Mouse (Mus musculus) neural tube, embryonic 15.5 days (tissue): Measurements from ENCODE around the gene Secisbp2l. TPM values are rescaled to one million over a fixed set of nuclear protein-coding genes. Genes with fewer than 3 reads are reported as not detected.

Source experiments
- ATAC-seq: fragments of 200-750 bp; cut with Nextera tagmentation; 2 replicates; pipeline ENCODE4 v1.8.0; 2017; ENCODE audit warnings: mild to moderate bottlenecking, moderate TSS enrichment, moderate library complexity; ENCODE audit not compliant: low FRiP score
- H3K27ac ChIP-seq: fragments of 300-500 bp; sonication (generic); replicated peaks from 2 replicates; pipeline ENCODE4 v1.5.1; 2015; ENCODE audit warnings: mild to moderate bottlenecking, inconsistent platforms
- H3K27me3 ChIP-seq: fragments of 300-500 bp; sonication (generic); replicated peaks from 2 replicates; pipeline ENCODE4 v1.6.1; 2015; ENCODE audit warnings: inconsistent platforms
- H3K36me3 ChIP-seq: fragments of 300-500 bp; sonication (generic); 2 replicates; pipeline ENCODE4 v1.6.1; 2015; ENCODE audit warnings: inconsistent platforms
- H3K4me1 ChIP-seq: fragments of 300-500 bp; sonication (generic); 2 replicates; pipeline ENCODE4 v1.6.1; 2015; ENCODE audit warnings: inconsistent platforms
- H3K4me2 ChIP-seq: fragments of 300-500 bp; sonication (generic); 2 replicates; pipeline ENCODE4 v1.6.1; 2015; ENCODE audit warnings: inconsistent platforms, mild to moderate bottlenecking, moderate library complexity
- H3K4me3 ChIP-seq: fragments of 300-500 bp; sonication (generic); replicated peaks from 2 replicates; pipeline ENCODE4 v1.5.1; 2015; ENCODE audit warnings: mild to moderate bottlenecking, inconsistent platforms
- H3K9ac ChIP-seq: fragments of 300-500 bp; sonication (generic); replicated peaks from 2 replicates; pipeline ENCODE4 v1.6.1; 2015; ENCODE audit warnings: mild to moderate bottlenecking, inconsistent platforms
- H3K9me3 ChIP-seq: fragments of 300-500 bp; sonication (generic); replicated peaks from 2 replicates; pipeline ENCODE4 v1.6.1; 2016; ENCODE audit warnings: inconsistent platforms
- WGBS: fragments of 180-500 bp; shearing (Covaris S2); methylation state at CpG from one replicate; pipeline ENCODE4 v1.1.7; 2015; ENCODE audit warnings: mixed read lengths; 5-methylcytosine and 5-hydroxymethylcytosine counted together
- polyA plus RNA-seq: library from polyadenylated mRNA; unstranded; fragments of >200 nt; fragmentation: Nextera tagmentation; extraction: Ambion mirVana; gene quantifications from 2 replicates; pipeline ENCODE4 v1.2.1, GENCODE M21; 2015

Secisbp2l gene
- polyA plus RNA-seq, 1 experiment from 2014 or later = 26.1 TPM

DNA sequence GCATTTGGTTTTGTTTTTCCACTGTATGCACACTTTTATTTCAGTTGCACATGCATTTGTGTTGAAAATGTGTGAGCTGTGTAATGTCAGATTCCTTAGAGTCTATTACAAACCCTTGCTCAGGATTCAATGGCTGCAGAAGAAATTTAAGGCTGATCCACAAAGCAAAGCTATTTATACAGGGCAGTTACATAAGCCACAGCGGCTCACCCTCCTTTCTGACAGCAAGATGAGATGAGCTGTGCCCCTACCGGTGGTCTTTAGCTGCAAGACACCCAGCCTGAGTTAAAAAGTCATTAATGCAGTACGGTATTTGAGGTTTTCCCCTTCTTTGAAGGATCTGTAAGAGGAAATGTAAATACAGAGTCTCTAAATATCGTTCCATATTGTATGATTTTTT, 1.2 kb upstream of the Secisbp2l start:
- Histone ChIP-seq H3K9ac (no peak overlapping the region), H3K4me1 (peaks cover 30% of the 10 kb centered on the region), H3K4me3 (no peak overlapping the region), H3K27ac (no peak overlapping the region), H3K36me3 (no peaks in the 10 kb centered on the region), H3K27me3 (no peaks in the 10 kb centered on the region), H3K4me2 (no peak overlapping the region), H3K9me3 (no peaks in the 10 kb centered on the region)
- ATAC-seq = no peak
- 61% methylated on average over 4 of the region's 4 CpGs for WGBS

DNA sequence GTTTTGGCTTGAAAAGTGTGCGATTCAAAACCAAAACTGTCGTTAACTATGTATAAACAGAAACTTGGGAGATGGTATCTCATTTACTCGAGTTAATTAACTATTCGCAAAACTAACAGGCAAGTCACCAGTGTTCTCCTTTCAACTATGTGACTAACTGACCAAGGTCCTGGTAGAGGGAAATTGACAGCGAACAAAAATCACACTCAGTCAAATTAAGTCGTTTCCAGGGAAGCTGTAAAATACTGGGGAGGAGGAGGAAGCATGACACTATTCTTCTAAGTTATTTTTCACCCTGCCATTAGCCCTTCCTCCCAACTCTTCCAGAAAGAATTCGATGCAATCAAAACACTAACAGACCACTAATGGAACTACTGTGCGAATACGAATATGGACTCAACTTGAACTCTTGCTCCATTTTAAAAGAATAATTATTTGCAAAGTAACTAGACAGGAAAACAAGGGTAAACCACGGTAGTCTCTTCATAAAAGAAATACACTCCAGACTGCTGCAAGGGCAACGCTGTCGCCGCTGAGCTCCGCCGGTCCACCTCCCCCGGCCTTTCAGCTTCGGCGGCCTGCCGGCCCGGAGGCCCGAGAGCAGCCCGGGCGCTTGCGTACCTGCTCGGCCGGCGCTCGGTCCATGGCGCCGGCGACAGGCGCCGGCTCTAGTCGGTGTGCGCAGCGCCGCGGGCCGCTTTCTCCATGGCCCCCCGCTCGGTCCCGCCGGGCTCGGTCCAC, 522 bp downstream of the Secisbp2l start:
- H3K4me3 ChIP-seq = peak overlapping the region; percentile 90
- no peaks in the 10 kb centered on the region for H3K9me3 ChIP-seq
- peaks cover 30% of the 10 kb centered on the region for H3K4me1 ChIP-seq
- peak overlapping the region; percentile 67 for H3K4me2 ChIP-seq
- H3K9ac ChIP-seq = peak overlapping the region; percentile 86
- peak overlapping the region; percentile 83 for H3K27ac ChIP-seq
- no peaks in the 10 kb centered on the region for H3K36me3 ChIP-seq
- 4% methylated on average over 42 of the region's 44 CpGs for WGBS
- H3K27me3 ChIP-seq = no peaks in the 10 kb centered on the region
- 0 out of 2 replicates have a peak, but pooled peaks have one; percentile 5 for ATAC-seq

DNA sequence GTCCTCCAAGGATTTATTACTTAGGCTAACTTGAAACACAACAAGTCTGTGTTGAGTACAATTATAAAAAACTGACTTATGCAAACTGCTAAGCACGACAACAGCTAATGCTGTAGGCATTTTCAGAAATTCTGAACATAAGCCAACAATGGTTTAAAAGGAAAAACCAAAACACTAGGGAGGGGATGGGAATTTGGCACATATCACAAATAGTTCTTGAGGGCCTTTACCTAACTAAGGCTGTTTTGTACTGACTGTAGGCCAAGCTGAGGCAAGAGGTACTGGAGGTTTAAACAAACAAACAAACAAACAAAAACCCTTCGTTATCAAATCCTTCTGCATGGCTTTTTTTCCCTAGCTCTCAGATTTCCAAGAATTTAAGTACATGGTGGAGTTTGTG, 1.7 kb downstream of the Secisbp2l start:
- H3K9ac ChIP-seq = no peak overlapping the region
- peak overlapping the region; percentile 90; the same call in 1 of the 2 replicates for H3K4me3 ChIP-seq
- no peaks in the 10 kb centered on the region for H3K36me3 ChIP-seq
- WGBS = 77% methylated on average over 2 of the region's 2 CpGs
- no peak overlapping the region for H3K27ac ChIP-seq
- H3K27me3 ChIP-seq = no peaks in the 10 kb centered on the region
- peaks cover 30% of the 10 kb centered on the region for H3K4me1 ChIP-seq
- no peak for ATAC-seq
- H3K4me2 ChIP-seq = peak overlapping the region; percentile 67
- no peaks in the 10 kb centered on the region for H3K9me3 ChIP-seq

DNA sequence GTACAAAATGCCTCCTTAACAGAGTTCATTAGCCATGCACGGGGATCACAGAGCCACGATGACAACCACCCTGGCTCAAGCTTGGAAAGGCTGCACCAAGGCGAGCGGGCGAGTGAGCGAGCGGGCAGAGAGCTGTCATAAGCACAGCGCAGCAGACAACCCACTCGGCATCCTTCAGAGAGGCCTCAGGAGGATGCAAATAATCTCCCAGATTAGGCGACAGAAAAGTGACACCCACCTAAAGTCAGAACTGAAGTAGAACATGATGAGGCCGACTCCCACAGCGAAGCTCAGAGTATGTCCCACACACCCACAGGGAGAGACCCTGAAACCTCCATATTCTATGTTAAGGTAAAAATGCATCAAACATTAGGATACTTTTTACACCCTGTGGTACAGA, 4.3 kb downstream of the Secisbp2l start:
- no peak for ATAC-seq
- Histone ChIP-seq H3K4me3 (no peak overlapping the region), H3K4me1 (peaks cover 30% of the 10 kb centered on the region), H3K9ac (no peak overlapping the region), H3K27ac (no peak overlapping the region), H3K36me3 (peaks cover 9% of the 10 kb centered on the region), H3K27me3 (no peaks in the 10 kb centered on the region), H3K4me2 (no peak overlapping the region), H3K9me3 (no peaks in the 10 kb centered on the region)
- WGBS = 91% methylated on average over 12 of the region's 12 CpGs

DNA sequence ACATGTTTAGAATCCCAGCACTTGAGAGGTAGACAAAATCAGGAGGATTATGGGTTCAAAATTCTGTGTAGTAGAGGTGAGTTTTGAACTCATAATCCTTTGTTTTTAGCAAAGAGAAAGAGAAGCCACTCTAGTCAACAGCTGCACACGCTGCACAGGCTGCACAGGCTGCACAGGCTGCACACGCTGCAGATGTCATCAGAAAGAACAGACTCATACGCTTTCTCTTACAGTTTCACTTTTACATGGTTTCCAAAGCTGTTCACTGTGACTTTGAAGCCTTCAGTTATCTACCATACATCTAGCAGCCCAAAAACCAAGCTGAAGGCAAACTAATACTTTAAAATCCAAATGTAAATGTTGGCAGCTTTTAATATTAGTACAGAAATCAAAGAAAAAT, 5.7 kb downstream of the Secisbp2l start:
- peaks cover 14% of the 10 kb centered on the region for H3K36me3 ChIP-seq
- ATAC-seq = no peak
- H3K4me1 ChIP-seq = peaks cover 25% of the 10 kb centered on the region
- H3K27me3 ChIP-seq = no peaks in the 10 kb centered on the region
- WGBS = 95% methylated on average over 3 of the region's 3 CpGs
- no peak overlapping the region for H3K4me2 ChIP-seq
- no peak overlapping the region for H3K27ac ChIP-seq
- H3K9ac ChIP-seq = no peak overlapping the region
- no peaks in the 10 kb centered on the region for H3K9me3 ChIP-seq
- H3K4me3 ChIP-seq = no peak overlapping the region

DNA sequence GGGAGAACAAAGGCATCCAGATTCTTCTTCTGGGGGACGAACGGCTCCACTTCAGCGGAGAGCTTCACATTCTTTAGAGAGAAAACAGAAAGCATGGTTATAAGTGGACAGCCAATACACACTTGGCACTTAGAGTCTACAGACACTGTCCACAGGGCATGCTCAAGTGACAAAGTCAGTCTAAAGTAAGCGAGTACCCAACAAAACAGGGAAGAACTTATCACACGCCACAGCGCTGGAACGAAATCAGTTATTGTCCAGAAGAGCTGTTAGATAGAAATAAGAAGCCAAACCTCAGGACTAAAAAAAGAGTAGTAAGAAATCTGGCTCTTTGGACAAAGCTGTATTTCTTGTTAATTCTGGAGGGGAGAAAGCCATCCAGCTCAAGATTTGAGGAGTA, 7.0 kb downstream of the Secisbp2l start:
- WGBS = 90% methylated on average over 7 of the region's 7 CpGs
- H3K27ac ChIP-seq = no peak overlapping the region
- no peaks in the 10 kb centered on the region for H3K27me3 ChIP-seq
- H3K36me3 ChIP-seq = peaks cover 22% of the 10 kb centered on the region
- H3K9me3 ChIP-seq = no peaks in the 10 kb centered on the region
- H3K4me1 ChIP-seq = peaks cover 11% of the 10 kb centered on the region
- H3K9ac ChIP-seq = no peak overlapping the region
- H3K4me2 ChIP-seq = no peak overlapping the region
- no peak for ATAC-seq
- H3K4me3 ChIP-seq = no peak overlapping the region

DNA sequence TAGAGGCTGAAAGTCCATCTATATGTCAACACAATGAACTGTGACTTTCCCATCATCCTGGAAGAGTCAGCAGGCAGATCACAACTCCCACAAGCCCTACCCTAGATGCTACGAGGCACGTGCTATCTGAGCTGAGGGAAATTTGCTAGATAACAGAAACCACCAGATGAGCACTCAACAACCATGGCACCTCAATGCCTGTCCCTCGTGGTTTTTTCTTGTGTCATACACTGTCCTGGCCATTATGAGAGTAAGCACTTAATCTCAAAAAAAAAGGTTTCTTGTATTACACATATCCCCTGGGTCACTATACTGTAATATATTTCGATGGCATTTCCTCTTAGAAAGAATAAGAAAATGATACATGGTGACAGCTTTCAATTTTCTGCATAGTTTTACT, 7.8 kb downstream of the Secisbp2l start:
- H3K27ac ChIP-seq = no peak overlapping the region
- peaks cover 27% of the 10 kb centered on the region for H3K36me3 ChIP-seq
- H3K9me3 ChIP-seq = no peaks in the 10 kb centered on the region
- 96% methylated on average over 4 of the region's 4 CpGs for WGBS
- no peak overlapping the region for H3K4me3 ChIP-seq
- ATAC-seq = no peak
- no peaks in the 10 kb centered on the region for H3K27me3 ChIP-seq
- no peak overlapping the region for H3K4me2 ChIP-seq
- peaks cover 3% of the 10 kb centered on the region; the same call in 1 of the 2 replicates for H3K4me1 ChIP-seq
- H3K9ac ChIP-seq = no peak overlapping the region

DNA sequence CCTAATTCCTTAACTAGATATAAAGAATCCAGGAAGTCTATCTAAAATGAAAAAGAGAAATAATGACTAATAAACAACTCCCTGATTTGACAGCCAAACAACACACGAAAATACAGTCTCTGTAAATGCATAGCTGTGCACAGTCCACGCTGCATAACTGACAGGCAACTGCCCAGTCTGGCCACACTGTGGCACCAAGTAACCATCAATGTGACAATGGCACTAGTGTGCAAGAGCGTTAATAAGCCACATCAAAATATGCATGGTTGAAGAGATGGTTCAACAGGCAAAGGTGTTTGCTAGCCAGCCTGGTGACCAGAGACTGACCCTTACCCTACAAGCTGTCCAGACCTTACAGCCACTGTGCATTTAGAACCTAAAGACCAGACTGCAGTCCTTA, 17.6 kb downstream of the Secisbp2l start:
- Histone ChIP-seq H3K36me3 (peaks cover 76% of the 10 kb centered on the region), H3K27ac (no peak overlapping the region), H3K27me3 (no peaks in the 10 kb centered on the region), H3K9ac (no peak overlapping the region), H3K9me3 (no peaks in the 10 kb centered on the region), H3K4me3 (no peak overlapping the region), H3K4me2 (no peak overlapping the region), H3K4me1 (no peaks in the 10 kb centered on the region)
- ATAC-seq = no peak
- 80% methylated on average over 3 of the region's 3 CpGs for WGBS

DNA sequence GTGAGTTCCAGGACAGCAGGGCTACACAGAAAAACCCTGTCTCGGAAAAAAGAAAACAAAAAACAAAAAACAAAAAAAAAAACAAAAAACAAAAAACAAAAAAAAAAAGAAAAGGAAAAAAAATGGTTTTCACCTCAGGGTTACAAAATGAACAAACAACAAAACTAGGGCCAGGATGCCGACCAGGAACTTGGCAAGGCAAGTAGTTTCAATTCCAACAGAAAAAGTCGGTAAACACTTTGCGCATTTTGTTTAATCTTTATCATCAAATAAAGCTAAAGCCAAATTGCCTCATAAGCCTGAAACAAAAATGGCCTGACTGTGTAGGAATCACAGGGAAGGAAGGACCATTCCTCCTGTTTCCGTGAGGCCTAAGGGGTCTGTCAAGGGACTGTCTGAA, 18.1 kb downstream of the Secisbp2l start:
- no peak for ATAC-seq
- no peak overlapping the region for H3K27ac ChIP-seq
- H3K4me1 ChIP-seq = no peaks in the 10 kb centered on the region
- WGBS = 96% methylated on average over 5 of the region's 5 CpGs
- no peaks in the 10 kb centered on the region for H3K9me3 ChIP-seq
- H3K4me2 ChIP-seq = no peak overlapping the region
- no peaks in the 10 kb centered on the region for H3K27me3 ChIP-seq
- no peak overlapping the region for H3K9ac ChIP-seq
- no peak overlapping the region for H3K4me3 ChIP-seq
- peaks cover 79% of the 10 kb centered on the region for H3K36me3 ChIP-seq

DNA sequence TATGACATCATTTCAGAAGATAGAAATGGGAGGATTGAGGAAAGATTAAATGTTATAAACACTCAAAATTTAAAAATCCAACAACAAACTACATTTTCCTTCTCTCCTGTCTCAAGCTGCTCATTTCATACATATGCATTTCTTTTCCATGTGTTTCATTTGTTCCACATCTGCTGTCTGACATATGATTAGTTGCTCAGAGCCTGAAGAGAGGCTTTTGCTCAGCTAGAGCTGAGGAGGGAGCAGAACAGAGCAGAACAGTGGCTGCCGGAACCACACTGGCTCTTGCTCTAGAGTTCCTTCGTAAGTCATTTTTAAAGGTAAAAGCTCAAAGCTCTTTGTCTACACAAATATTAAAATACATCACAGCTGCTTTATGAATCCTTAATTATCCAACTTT, 33.3 kb downstream of the Secisbp2l start:
- Histone ChIP-seq H3K9ac (no peak overlapping the region), H3K4me1 (no peaks in the 10 kb centered on the region), H3K9me3 (no peaks in the 10 kb centered on the region), H3K4me3 (no peak overlapping the region), H3K4me2 (no peak overlapping the region), H3K27me3 (no peaks in the 10 kb centered on the region), H3K27ac (no peak overlapping the region), H3K36me3 (peaks cover 72% of the 10 kb centered on the region)
- WGBS = 92% methylated on average over 2 of the region's 2 CpGs
- no peak for ATAC-seq

DNA sequence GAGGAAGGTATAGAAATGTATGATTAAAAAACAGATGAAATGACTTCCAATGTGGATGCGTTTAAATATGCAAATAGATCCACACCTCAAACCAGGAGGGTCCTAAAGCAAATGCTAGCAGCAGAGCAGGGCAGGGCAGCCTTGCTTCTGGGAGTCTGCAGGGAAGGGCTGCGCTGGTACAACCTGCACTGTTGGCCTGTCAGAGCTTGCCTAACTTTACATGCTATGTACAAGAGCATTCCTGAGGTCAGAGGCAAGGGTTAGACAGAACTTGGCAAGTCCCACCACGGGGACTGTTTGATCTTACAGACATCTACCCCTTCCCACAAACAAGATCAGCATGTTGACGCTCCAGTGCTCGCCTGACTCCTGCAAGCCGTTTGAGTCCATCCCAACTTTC, 43.3 kb downstream of the Secisbp2l start:
- Histone ChIP-seq H3K9ac (no peak overlapping the region), H3K36me3 (peaks cover 53% of the 10 kb centered on the region), H3K27ac (no peak overlapping the region), H3K9me3 (no peaks in the 10 kb centered on the region), H3K4me1 (no peaks in the 10 kb centered on the region), H3K4me2 (no peak overlapping the region), H3K27me3 (no peaks in the 10 kb centered on the region), H3K4me3 (no peak overlapping the region)
- no peak for ATAC-seq
- WGBS = 90% methylated on average over 6 of the region's 6 CpGs

DNA sequence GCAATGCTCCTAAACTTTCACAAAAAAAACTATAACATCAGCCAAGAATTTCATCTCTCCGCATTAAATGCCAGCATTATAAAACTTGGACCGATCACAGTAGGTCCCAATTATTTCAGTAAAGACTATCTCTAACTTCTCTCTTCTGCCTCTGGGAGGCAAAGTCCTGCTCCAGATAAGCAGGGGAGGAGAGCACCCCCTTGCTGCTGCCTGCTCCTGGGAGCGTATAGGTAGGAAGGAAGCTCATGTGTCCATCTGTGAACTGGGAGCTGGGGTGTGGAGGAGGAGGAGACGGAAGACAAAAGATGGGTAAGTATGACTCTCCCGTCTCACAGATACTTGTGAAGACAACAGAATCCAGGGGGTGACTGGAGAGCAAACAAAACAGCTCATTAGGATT, 44.0 kb downstream of the Secisbp2l start:
- no peak overlapping the region for H3K4me2 ChIP-seq
- no peaks in the 10 kb centered on the region for H3K4me1 ChIP-seq
- H3K9ac ChIP-seq = no peak overlapping the region
- WGBS = 74% methylated on average over 5 of the region's 5 CpGs
- H3K27me3 ChIP-seq = no peaks in the 10 kb centered on the region
- H3K4me3 ChIP-seq = no peak overlapping the region
- H3K27ac ChIP-seq = no peak overlapping the region
- no peak for ATAC-seq
- H3K9me3 ChIP-seq = no peaks in the 10 kb centered on the region
- H3K36me3 ChIP-seq = peaks cover 47% of the 10 kb centered on the region
